Mouse (Mus musculus) MEL (cell line): Measurements from ENCODE around the gene Mrpl27. TPM values are rescaled to one million over a fixed set of nuclear protein-coding genes. Genes with fewer than 3 reads are reported as not detected.

Experiments
- DNase-seq: peaks from one replicate; pipeline ENCODE4 v3.0.0; 2011; ENCODE audit warnings: low read depth, low spot score
- H3K27ac ChIP-seq: 2 replicates; pipeline ENCODE4 v1.5.1; 2012; ENCODE audit warnings: low read depth, mild to moderate bottlenecking, control low read depth, low read length, moderate library complexity; ENCODE audit not compliant: control insufficient read depth
- H3K27me3 ChIP-seq, 2 experiments: fragments of 150-350 bp in 1 of 2; sonication (generic) in 1 of 2; 2 replicates each; pipeline ENCODE4 v1.6.1; 2012; ENCODE audit warnings: low read length in 2 of 2, mild to moderate bottlenecking in 2 of 2, improper control_type of control experiment in 1 of 2, moderate library complexity in 1 of 2; ENCODE audit not compliant: insufficient read depth in 2 of 2, control insufficient read depth in 1 of 2
- H3K36me3 ChIP-seq, 2 experiments: 2 replicates each; pipeline ENCODE4 v1.6.1; 2012 to 2014; ENCODE audit warnings: low read length in 2 of 2, improper control_type of control experiment in 1 of 2, inconsistent platforms in 1 of 2, mild to moderate bottlenecking in 1 of 2; ENCODE audit not compliant: insufficient read depth in 2 of 2, control insufficient read depth in 1 of 2
- H3K4me1 ChIP-seq, 2 experiments: fragments of 150-350 bp in 1 of 2; sonication (generic) in 1 of 2; 2 replicates each; pipeline ENCODE4 v1.6.1; 2012; ENCODE audit warnings: low read length in 2 of 2, improper control_type of control experiment in 1 of 2, mild to moderate bottlenecking in 1 of 2; ENCODE audit not compliant: insufficient read depth in 2 of 2, control insufficient read depth in 1 of 2
- H3K4me3 ChIP-seq, 2 experiments: fragments of 150-350 bp in 1 of 2; sonication (generic) in 1 of 2; 2 replicates each; pipeline ENCODE4 v1.5.1; 2012; ENCODE audit warnings: low read depth in 2 of 2, low read length in 2 of 2, mild to moderate bottlenecking in 2 of 2, moderate library complexity in 2 of 2, control low read depth in 1 of 2, improper control_type of control experiment in 1 of 2; ENCODE audit not compliant: control insufficient read depth in 1 of 2, insufficient read depth in 1 of 2
- H3K79me2 ChIP-seq: 2 replicates; pipeline ENCODE4 v1.6.1; 2012; ENCODE audit warnings: mild to moderate bottlenecking, low read length, moderate library complexity; ENCODE audit not compliant: control insufficient read depth, poor library complexity, insufficient read depth
- H3K9ac ChIP-seq: 2 replicates; pipeline ENCODE4 v1.6.1; 2012; ENCODE audit warnings: low read depth, mild to moderate bottlenecking, control low read depth, low read length, moderate library complexity; ENCODE audit not compliant: control insufficient read depth, poor library complexity, severe bottlenecking
- H3K9me3 ChIP-seq: fragments of 150-350 bp; sonication (generic); replicated peaks from 2 replicates; pipeline ENCODE4 v1.6.1; 2012; ENCODE audit warnings: mild to moderate bottlenecking, low read length, improper control_type of control experiment, moderate library complexity; ENCODE audit not compliant: insufficient read depth
- EP300 ChIP-seq, 2 experiments: IDR thresholded peaks; 2 replicates each; pipeline ENCODE4 v1.6.1; 2011; ENCODE audit warnings: improper control_type of control experiment in 2 of 2, low read length in 2 of 2, low read depth in 1 of 2, mild to moderate bottlenecking in 1 of 2
- HCFC1 ChIP-seq: IDR thresholded peaks from 2 replicates; pipeline ENCODE4 v1.6.1; 2012; ENCODE audit warnings: low read depth, mild to moderate bottlenecking, inconsistent platforms, low read length, improper control_type of control experiment, moderate library complexity
- MAFK ChIP-seq: IDR thresholded peaks from 2 replicates; pipeline ENCODE4 v1.6.1; 2011; ENCODE audit warnings: low read depth, mild to moderate bottlenecking, low read length, improper control_type of control experiment, borderline replicate concordance
- MEF2A ChIP-seq: IDR thresholded peaks from 2 replicates; pipeline ENCODE4 v1.6.1; 2014; ENCODE audit warnings: low read depth, mild to moderate bottlenecking, inconsistent platforms, low read length, improper control_type of control experiment; ENCODE audit not compliant: poor library complexity, insufficient replicate concordance, severe bottlenecking; ENCODE audit errors: extremely low read depth
- MYC ChIP-seq: IDR thresholded peaks from 2 replicates; pipeline ENCODE4 v1.6.1; 2011; ENCODE audit warnings: low read depth, mild to moderate bottlenecking, low read length, improper control_type of control experiment, moderate library complexity
- NELFE ChIP-seq: IDR thresholded peaks from 2 replicates; pipeline ENCODE4 v1.6.1; 2011; ENCODE audit warnings: low read depth, low read length, improper control_type of control experiment
- RCOR1 ChIP-seq: IDR thresholded peaks from 2 replicates; pipeline ENCODE4 v1.6.1; 2012; ENCODE audit warnings: low read depth, mild to moderate bottlenecking, inconsistent platforms, low read length, improper control_type of control experiment
- TAL1 ChIP-seq: IDR thresholded peaks from 2 replicates; pipeline ENCODE4 v1.6.1; 2012; ENCODE audit warnings: mild to moderate bottlenecking, inconsistent platforms, low read length, moderate library complexity, mixed read lengths
- TBP ChIP-seq: IDR thresholded peaks from 2 replicates; pipeline ENCODE4 v1.8.0; 2011; ENCODE audit warnings: low read depth, low read length, improper control_type of control experiment
- ZKSCAN1 ChIP-seq: IDR thresholded peaks from 2 replicates; pipeline ENCODE4 v1.6.1; 2012; ENCODE audit warnings: low read depth, mild to moderate bottlenecking, inconsistent platforms, low read length, improper control_type of control experiment, moderate library complexity
- ZMIZ1 ChIP-seq: IDR thresholded peaks from 2 replicates; pipeline ENCODE4 v1.6.1; 2012; ENCODE audit warnings: low read depth, mild to moderate bottlenecking, inconsistent platforms, low read length, improper control_type of control experiment, moderate library complexity
- ZNF384 ChIP-seq: IDR thresholded peaks from 2 replicates; pipeline ENCODE4 v1.6.1; 2012; ENCODE audit warnings: low read depth, mild to moderate bottlenecking, inconsistent platforms, low read length, improper control_type of control experiment
- polyA plus RNA-seq, 2 experiments: library from polyadenylated mRNA; stranded (reverse) in 1 of 2; unstranded in 1 of 2; fragments of >175 nt in 1 of 2; fragments of >200 nt in 1 of 2; gene quantifications; 2 replicates each; pipeline versions ENCODE4 v1.2.1 to v1.2.4; 2012; ENCODE audit warnings: low replicate concordance in 2 of 2, low read depth in 1 of 2; ENCODE audit not compliant: insufficient read length in 2 of 2, insufficient read depth in 1 of 2, missing spikeins in 1 of 2
- total RNA-seq: library from RNA; depleted of rRNA; stranded (reverse); fragments of 300-350 nt; gene quantifications from 2 replicates; pipeline ENCODE4 v1.2.3, GENCODE M21; 2012

The Mrpl27 gene
- total and polyA plus RNA-seq, 3 experiments, result 102 to 129 TPM; not detected in 1

GRCm38 (mm10) chr11:94653663-94654436, at the start of gene Mrpl27, which contains the start of gene Eme1 (continued):
- TF ChIP-seq ZNF384 (no peak), NELFE (peak; percentile 91), ZKSCAN1 (no peak), EP300 (IDR thresholded peaks at IDR 0.05; ENCODE audit: low read depth in 1 of 2, low read length in 2 of 2) (no peak; a peak in 1 of 4 replicates), RCOR1 (no peak; the same call in 1 of the 2 replicates)

GRCm38 (mm10) chr11:94610744-94611740, 42.5 kb upstream of the Mrpl27 start:
- H3K27ac ChIP-seq, result no peak overlapping the region
- H3K9ac ChIP-seq, result peak overlapping the region; percentile 53
- DNase-seq, result peak; percentile 62
- peak; percentile 34; the same call in 1 of the 2 replicates for TF ChIP-seq HCFC1
- TF ChIP-seq TBP, result 0 out of 2 replicates have a peak, but pooled peaks have one; percentile 41
- 0 out of 2 replicates have a peak, but pooled peaks have one; percentile 16 for TF ChIP-seq MEF2A
- peak; percentile 88 for TF ChIP-seq ZNF384
- TF ChIP-seq MAFK, result peak; percentile 44; the same call in 1 of the 2 replicates
- no peak for TF ChIP-seq NELFE
- TF ChIP-seq MYC, result no peak
- 0 out of 4 replicates have a peak, but pooled peaks cover 0 to 2% of the 10 kb centered on the region in 2 experiments for H3K27me3 ChIP-seq
- peaks cover 5% of the 10 kb centered on the region in 2 experiments; a peak in 1 of 4 replicates for H3K4me1 ChIP-seq
- no peaks in the 10 kb centered on the region for H3K79me2 ChIP-seq
- peaks cover 0 to 10% of the 10 kb centered on the region in 2 experiments; a peak in 2 of 4 replicates for H3K36me3 ChIP-seq
- peak overlapping the region; percentile 56 to 57 for H3K4me3 ChIP-seq
- no peaks in the 10 kb centered on the region for H3K9me3 ChIP-seq

GRCm38 (mm10) chr11:94614603-94615002, 39.0 kb upstream of the Mrpl27 start:
- Histone ChIP-seq H3K9me3 (no peaks in the 10 kb centered on the region), H3K9ac (no peak overlapping the region), H3K27ac (no peak overlapping the region), H3K36me3 (peaks cover 0 to 10% of the 10 kb centered on the region in 2 experiments; a peak in 2 of 4 replicates), H3K4me1 (peaks cover 5% of the 10 kb centered on the region in 2 experiments; a peak in 1 of 4 replicates), H3K79me2 (no peaks in the 10 kb centered on the region), H3K4me3 (no peak overlapping the region), H3K27me3 (0 out of 4 replicates have a peak, but pooled peaks cover 0 to 2% of the 10 kb centered on the region in 2 experiments)
- no peak for TF ChIP-seq ZMIZ1
- TF ChIP-seq TAL1, result no peak
- no peak for TF ChIP-seq MEF2A
- no peak for DNase-seq
